14 mouse cellular contexts compared by ENCODE assay signal in the genomic region with DNA sequence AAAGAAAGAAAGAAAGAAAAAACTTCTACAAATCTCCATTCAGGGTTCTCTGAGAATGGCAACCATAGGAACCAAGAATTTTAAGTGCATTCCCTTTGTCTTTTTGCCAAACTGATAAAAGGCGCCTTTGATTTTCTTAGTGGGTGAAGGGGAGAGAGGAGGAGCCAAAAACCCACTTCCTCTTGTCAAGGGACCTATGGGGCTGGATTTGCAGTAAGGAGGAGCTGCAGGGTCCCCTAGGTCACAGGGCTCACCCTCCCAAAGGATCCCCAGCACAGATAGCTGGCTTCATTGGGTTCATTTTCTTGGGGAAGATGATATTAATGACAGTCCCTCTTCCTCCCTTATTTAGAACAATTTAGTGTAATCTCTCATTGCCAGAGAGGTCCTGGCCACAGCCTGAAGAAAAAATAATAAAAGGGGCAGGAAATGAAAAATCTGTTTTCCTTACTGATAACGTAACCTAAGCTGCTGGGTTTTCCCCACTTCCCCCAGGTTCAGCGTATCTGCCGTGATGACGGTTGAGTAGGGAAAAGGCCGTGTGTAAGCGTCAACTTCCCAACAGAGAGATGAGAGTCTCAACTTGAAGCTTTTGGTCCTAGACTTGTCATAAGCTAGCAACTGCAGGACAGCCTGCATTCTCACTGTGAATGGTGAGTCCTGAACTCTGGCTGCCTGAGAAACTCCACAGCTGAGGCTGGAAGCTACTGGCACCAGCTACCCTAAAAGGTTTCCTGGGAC.
A peak's percentile ranks its signal among the peaks of the same experiment; 100 is the strongest.
DNase-seq lines count a peak whose midpoint lies in the region; ATAC-seq and TF ChIP-seq lines count a peak whose summit lies in the region.
"Had no signal": no experiment of that assay in that cellular context is flagged by ENCODE, and none has a peak within 500 bp of the region (broad histone marks: within the 10 kb centered on the region; RNA-seq: fewer than 3 reads in every experiment).

No protein-coding gene starts in this region.

- H3K9ac ChIP-seq in kidney, embryonic 16.5 days (replicated peaks; ENCODE audit: low read length) = no peak overlapping the region
- no peak overlapping the region for H3K9ac ChIP-seq in intestine, embryonic 16.5 days (ENCODE audit: low read depth, low read length)
- H3K9ac ChIP-seq: liver, embryonic 14.5 days had no signal

- peaks cover 16% of the 10 kb centered on the region; the same call in 1 of the 2 replicates for H3K4me1 ChIP-seq in kidney, embryonic 16.5 days (ENCODE audit: insufficient read depth, low read length)
- H3K4me1 ChIP-seq in cerebellum, adult 2 months (ENCODE audit: control insufficient read depth, insufficient read depth, low read length) = no peaks in the 10 kb centered on the region
- H3K4me1 ChIP-seq in intestine, embryonic 16.5 days (ENCODE audit: control insufficient read depth, insufficient read depth, low read length) = no peaks in the 10 kb centered on the region

- 0 out of 2 replicates have a peak, but pooled peaks cover 5% of the 10 kb centered on the region for H3K9me3 ChIP-seq in kidney, embryonic 16.5 days (ENCODE audit: low read length)
- no peaks in the 10 kb centered on the region for H3K9me3 ChIP-seq in intestine, embryonic 16.5 days (ENCODE audit: control insufficient read depth, low read length)
- H3K9me3 ChIP-seq: embryonic facial prominence, embryonic 10.5 days had no signal

- intact Hi-C loops in left cerebral cortex, adult 2 months (cut with DNase I) = no loop called here

- H3K4me3 ChIP-seq in kidney, embryonic 16.5 days (ENCODE audit: low read length) = no peak overlapping the region
- H3K4me3 ChIP-seq in cerebellum, adult 2 months (replicated peaks; ENCODE audit: insufficient read depth, low read depth, low read length) = no peak overlapping the region
- no peak overlapping the region for H3K4me3 ChIP-seq in intestine, embryonic 16.5 days (ENCODE audit: low read length)
- H3K4me3 ChIP-seq in left cerebral cortex, adult 2 months = no peak overlapping the region
- H3K4me3 ChIP-seq: embryonic facial prominence, embryonic 10.5 days had no signal

- ATAC-seq in kidney, embryonic 16.5 days (ENCODE audit: low FRiP score, low TSS enrichment) = no peak
- peak; percentile 89 for ATAC-seq in CD4-positive, CD25-positive, alpha-beta regulatory T cell, adult 4 months
- ATAC-seq in granulocyte monocyte progenitor cell, adult 5-6 weeks (replicated peaks; ENCODE audit: poor library complexity, severe bottlenecking) = peak; percentile 50
- ATAC-seq in intestine, embryonic 16.5 days = no peak
- ATAC-seq: hindbrain, postnatal 0 days; Patski had no signal

- no peak for TF ChIP-seq POLR2A in cerebellum, adult 2 months (IDR thresholded peaks at IDR 0.05; ENCODE audit: borderline replicate concordance, insufficient read depth, low read length)

- no peak for TF ChIP-seq CTCF in cerebellum, adult 2 months (IDR thresholded peaks at IDR 0.05; ENCODE audit: borderline replicate concordance, insufficient read depth, low read depth, low read length)
- TF ChIP-seq CTCF in left cerebral cortex, adult 2 months (IDR thresholded peaks at IDR 0.05) = no peak

- no peak for DNase-seq in kidney, adult 9 months
- DNase-seq in naive thymus-derived CD4-positive, alpha-beta T cell, adult 2 months (ENCODE audit: low read depth) = peak; percentile 76
- no peak for DNase-seq in cerebellum, adult 2 months
- DNase-seq in left cerebral cortex, adult 2 months (ENCODE audit: extremely low spot score in 1 of 2, low spot score in 2 of 2) = no peak
- DNase-seq: cerebellum, postnatal 10 days; kidney, postnatal 10 days had no signal

- H3K4me2 ChIP-seq in kidney, embryonic 16.5 days (replicated peaks; ENCODE audit: low read depth, low read length) = no peak overlapping the region
- no peak overlapping the region for H3K4me2 ChIP-seq in intestine, embryonic 16.5 days (ENCODE audit: low read depth, low read length)

- 38% methylated on average over 7 of the region's 7 CpGs for WGBS in kidney, embryonic 16.5 days
- 92% methylated on average over 7 of the region's 7 CpGs for WGBS in cerebellum, adult 2 months
- WGBS in intestine, embryonic 16.5 days = 72% methylated on average over 7 of the region's 7 CpGs

- 0 out of 2 replicates have a peak overlapping the region, but pooled peaks have one; percentile 4 for H3K27ac ChIP-seq in kidney, embryonic 16.5 days (ENCODE audit: low read length)
- H3K27ac ChIP-seq in cerebellum, adult 2 months (ENCODE audit: insufficient read depth, low read length) = no peak overlapping the region
- no peak overlapping the region for H3K27ac ChIP-seq in intestine, embryonic 16.5 days (ENCODE audit: low read length)
- no peak overlapping the region for H3K27ac ChIP-seq in left cerebral cortex, adult 2 months
- H3K27ac ChIP-seq: embryonic facial prominence, embryonic 10.5 days; hindbrain, postnatal 0 days; liver, embryonic 14.5 days had no signal

- no peaks in the 10 kb centered on the region for H3K27me3 ChIP-seq in kidney, embryonic 16.5 days (ENCODE audit: insufficient read depth, low read length)
- no peaks in the 10 kb centered on the region for H3K27me3 ChIP-seq in cerebellum, adult 2 months (ENCODE audit: control insufficient read depth, insufficient read depth, low read length)
- H3K27me3 ChIP-seq in intestine, embryonic 16.5 days (replicated peaks; ENCODE audit: control insufficient read depth, insufficient read depth, low read length) = no peaks in the 10 kb centered on the region
- H3K27me3 ChIP-seq: Patski had no signal

- H3K36me3 ChIP-seq in kidney, embryonic 16.5 days (ENCODE audit: insufficient read depth, low read length) = no peaks in the 10 kb centered on the region
- H3K36me3 ChIP-seq in intestine, embryonic 16.5 days (ENCODE audit: control insufficient read depth, insufficient read depth, low read length) = no peaks in the 10 kb centered on the region
- H3K36me3 ChIP-seq: embryonic facial prominence, embryonic 10.5 days had no signal

Comparison
In these comparisons a context has a peak if more than half of its experiments do, and no peak if none do; other contexts are left out.
1. ATAC-seq: peak in CD4-positive, CD25-positive, alpha-beta regulatory T cell, adult 4 months (single experiment) and granulocyte monocyte progenitor cell, adult 5-6 weeks (single experiment); none in kidney, embryonic 16.5 days (single experiment) and intestine, embryonic 16.5 days (single experiment).